Mouse (Mus musculus): ENCODE data around the gene Azi2.

Azi2 gene

GRCm38 (mm10) chr9:118040218-118041021, at the start of gene Azi2:
TSS of gene Azi2 (plus strand) at chr9:118040499.
- peak; percentile 100 for DNase-seq

GRCm38 (mm10) chr9:117996631-117997030, 43.7 kb upstream of the Azi2 start:
- no peak for DNase-seq

GRCm38 (mm10) chr9:118001488-118001887, 38.8 kb upstream of the Azi2 start:
- no peak for DNase-seq

GRCm38 (mm10) chr9:118003218-118003886, 36.9 kb upstream of the Azi2 start:
- DNase-seq, result no peak

- peak; percentile 4 for DNase-seq
Measured at GRCm38 (mm10) chr9:118003937-118004336, 36.4 kb upstream of the Azi2 start.

- DNase-seq, result no peak
Measured at GRCm38 (mm10) chr9:118012928-118013327, 27.4 kb upstream of the Azi2 start.

GRCm38 (mm10) chr9:118024966-118025365, 15.3 kb upstream of the Azi2 start:
- DNase-seq, result no peak

GRCm38 (mm10) chr9:118029490-118029889, 10.8 kb upstream of the Azi2 start:
- no peak for DNase-seq

GRCm38 (mm10) chr9:118030252-118030651, 10.0 kb upstream of the Azi2 start:
- no peak for DNase-seq

GRCm38 (mm10) chr9:118031694-118032093, 8.6 kb upstream of the Azi2 start:
- no peak for DNase-seq

- DNase-seq, result no peak
Measured at GRCm38 (mm10) chr9:118034990-118035389, 5.3 kb upstream of the Azi2 start.

GRCm38 (mm10) chr9:118041022-118041400, 712 bp downstream of the Azi2 start:
- DNase-seq, result peak; percentile 43

- peak; percentile 13 for DNase-seq
Measured at GRCm38 (mm10) chr9:118041646-118042045, 1.3 kb downstream of the Azi2 start.

GRCm38 (mm10) chr9:118042738-118043137, 2.4 kb downstream of the Azi2 start:
- DNase-seq, result no peak

GRCm38 (mm10) chr9:118043581-118043980, 3.3 kb downstream of the Azi2 start:
- DNase-seq, result no peak

- no peak for DNase-seq
Measured at GRCm38 (mm10) chr9:118045011-118045533, 4.8 kb downstream of the Azi2 start.

GRCm38 (mm10) chr9:118053286-118053685, 13.0 kb downstream of the Azi2 start:
- DNase-seq, result peak; percentile 46

- DNase-seq, result no peak
Measured at GRCm38 (mm10) chr9:118059101-118059500, 18.8 kb downstream of the Azi2 start.

GRCm38 (mm10) chr9:118070442-118070841, 30.1 kb downstream of the Azi2 start:
- no peak for DNase-seq

- no peak for DNase-seq
Measured at GRCm38 (mm10) chr9:118071337-118071736, 31.0 kb downstream of the Azi2 start.

- no peak for DNase-seq
Measured at GRCm38 (mm10) chr9:118072101-118072500, 31.8 kb downstream of the Azi2 start.

- DNase-seq, result no peak
Measured at GRCm38 (mm10) chr9:118073358-118073757, 33.1 kb downstream of the Azi2 start.

- DNase-seq, result peak; percentile 55
Measured at GRCm38 (mm10) chr9:118082575-118083431, 42.5 kb downstream of the Azi2 start.

All from embryo, embryonic 11 days (tissue).